Mouse (Mus musculus) stomach, postnatal 0 days (tissue): ENCODE data around the gene Tfrc. TPM values are rescaled to one million over a fixed set of nuclear protein-coding genes. Genes with fewer than 3 reads are reported as not detected.
A peak's percentile ranks its signal among the peaks of the same experiment; 100 is the strongest.

ENCODE experiments used
- ATAC-seq: fragments of 200-750 bp; cut with Nextera tagmentation; 2 replicates; pipeline ENCODE4 v1.8.0; 2017; ENCODE audit not compliant: low FRiP score, low TSS enrichment
- DNase-seq: peaks from one replicate; pipeline ENCODE4 v3.0.0-alpha.2; 2016; ENCODE audit warnings: low spot score
- H3K27ac ChIP-seq: fragments of 300-500 bp; sonication (generic); replicated peaks from 2 replicates; pipeline ENCODE4 v1.5.1; 2014; ENCODE audit warnings: mild to moderate bottlenecking, control low read depth
- H3K27me3 ChIP-seq: fragments of 300-500 bp; sonication (generic); 2 replicates; pipeline ENCODE4 v1.6.1; 2014; ENCODE audit warnings: low read length; ENCODE audit not compliant: control insufficient read depth, insufficient read depth
- H3K36me3 ChIP-seq: fragments of 300-500 bp; sonication (generic); 2 replicates; pipeline ENCODE4 v1.6.1; 2014; ENCODE audit warnings: low read length, mixed read lengths; ENCODE audit not compliant: control insufficient read depth, insufficient read depth
- H3K4me1 ChIP-seq: fragments of 300-500 bp; sonication (generic); replicated peaks from 2 replicates; pipeline ENCODE4 v1.6.1; 2014; ENCODE audit warnings: antibody characterized with exemption; ENCODE audit not compliant: control insufficient read depth, insufficient read depth
- H3K4me2 ChIP-seq: fragments of 300-500 bp; sonication (generic); replicated peaks from 2 replicates; pipeline ENCODE4 v1.6.1; 2014; ENCODE audit warnings: low read depth, mild to moderate bottlenecking, control low read depth, moderate library complexity
- H3K4me3 ChIP-seq: fragments of 300-500 bp; sonication (generic); 2 replicates; pipeline ENCODE4 v1.5.1; 2014; ENCODE audit warnings: low read depth, low read length, control low read depth
- H3K9ac ChIP-seq: fragments of 300-500 bp; sonication (generic); 2 replicates; pipeline ENCODE4 v1.6.1; 2014; ENCODE audit warnings: mild to moderate bottlenecking, low read length, control low read depth, mixed read lengths
- H3K9me3 ChIP-seq: fragments of 300-500 bp; sonication (generic); 2 replicates; pipeline ENCODE4 v1.6.1; 2016; ENCODE audit warnings: low read length; ENCODE audit not compliant: control insufficient read depth
- CTCF ChIP-seq: IDR thresholded peaks from 2 replicates; pipeline ENCODE4 v1.5.1; 2016; ENCODE audit warnings: antibody characterized with exemption, low read depth, mild to moderate bottlenecking, moderate library complexity
- EP300 ChIP-seq: optimal IDR thresholded peaks from 2 replicates; pipeline ENCODE3; 2016; ENCODE audit warnings: antibody characterized with exemption
- WGBS: fragments of 180-500 bp; shearing (Covaris S2); extraction: QIAGEN DNeasy Blood & Tissue Kit; methylation state at CpG from one replicate; pipeline ENCODE4 v1.1.7; 2014; 5-methylcytosine and 5-hydroxymethylcytosine counted together
- polyA plus RNA-seq: library from polyadenylated mRNA; unstranded; fragments of >200 nt; fragmentation: Nextera tagmentation; extraction: Ambion mirVana; gene quantifications from 2 replicates; pipeline ENCODE4 v1.2.1, GENCODE M21; 2015

The Tfrc gene
- polyA plus RNA-seq, 1 experiment from 2014 or later, result 50.0 TPM

DNA sequence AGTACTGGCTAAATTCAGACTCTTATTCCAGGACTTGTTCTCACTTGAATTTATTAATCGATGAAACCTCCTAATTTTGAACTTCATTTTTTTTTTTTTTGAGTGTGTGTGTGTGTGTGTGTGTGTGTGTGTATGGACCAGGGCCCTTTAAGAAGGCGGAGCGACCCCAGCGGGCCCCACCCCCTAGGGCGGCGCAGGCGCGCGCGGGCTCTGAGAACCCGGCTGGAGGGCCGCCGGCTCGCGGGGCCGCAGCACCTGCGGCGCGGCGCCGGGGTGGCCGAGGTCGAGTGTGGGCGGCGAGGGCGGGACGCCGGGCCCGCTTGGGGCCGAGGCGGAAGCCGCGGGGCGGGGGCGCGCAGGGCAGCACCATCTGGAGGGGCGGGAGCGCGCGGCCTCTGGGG lies 34.9 kb downstream of the Tfrc start, which contains the start of gene Tnk2:
Tnk2 (plus strand) TSS at position 214 of the 401 bp plus-strand sequence.
- H3K27ac ChIP-seq, result peak within 1 kb of the TSS; percentile 91
- ATAC-seq, result peak; percentile 84
- peaks cover 11% of the 10 kb centered on the region; the same call in 1 of the 2 replicates for H3K4me1 ChIP-seq
- DNase-seq, result peak; percentile 92
- H3K27me3 ChIP-seq, result no peaks in the 10 kb centered on the region
- peak within 1 kb of the TSS; percentile 91 for H3K9ac ChIP-seq
- H3K36me3 ChIP-seq, result no peaks in the 10 kb centered on the region
- peak within 1 kb of the TSS; percentile 91 for H3K4me2 ChIP-seq
- no peaks in the 10 kb centered on the region for H3K9me3 ChIP-seq
- TF ChIP-seq CTCF, result no peak
- TF ChIP-seq EP300, result no peak
- WGBS, result under 1% methylated on average over 22 of the region's 40 CpGs
- peak within 1 kb of the TSS; percentile 92 for H3K4me3 ChIP-seq

DNA sequence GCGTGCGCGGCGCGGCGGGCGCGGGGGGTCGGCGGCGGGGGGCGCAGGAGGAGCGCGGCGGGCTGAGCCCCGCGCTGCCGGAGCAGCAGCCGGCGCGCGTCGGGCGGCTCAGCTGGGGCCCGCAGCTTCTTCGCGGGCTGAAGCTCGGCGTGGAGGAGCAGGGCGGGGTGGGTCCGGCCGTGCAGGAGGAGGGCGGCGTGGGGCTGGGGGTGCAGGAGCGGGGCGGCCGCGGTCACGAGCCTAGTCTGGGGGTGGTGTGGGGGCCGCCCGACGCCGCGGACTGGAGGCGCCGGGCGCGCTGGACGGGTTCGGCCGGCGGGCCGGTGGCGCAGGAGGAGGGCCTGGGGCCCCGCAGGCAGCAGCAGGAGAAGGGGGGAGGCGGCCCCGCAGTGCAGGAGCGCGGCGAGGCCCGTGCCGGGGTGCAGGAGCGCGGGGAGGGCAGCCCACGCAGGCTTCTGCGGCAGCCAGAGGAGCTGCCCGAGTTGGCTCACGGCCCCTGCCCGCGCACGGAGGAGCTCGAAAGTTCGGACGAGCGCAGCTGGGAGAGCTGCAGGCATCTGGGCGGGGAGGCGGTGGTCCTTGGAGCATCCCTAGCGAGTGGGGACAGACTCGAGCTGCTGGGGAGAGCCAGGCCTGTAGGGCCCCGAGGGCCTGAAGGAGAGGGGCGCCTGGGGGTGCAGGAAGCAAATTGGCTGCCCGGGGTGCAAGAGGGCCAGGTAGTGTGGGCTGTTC lies 35.5 kb downstream of the Tfrc start:
- H3K27ac ChIP-seq, result peak overlapping the region; percentile 91
- under 1% methylated on average over 53 of the region's 82 CpGs for WGBS
- H3K4me2 ChIP-seq, result peak overlapping the region; percentile 91
- peak overlapping the region; percentile 92 for H3K4me3 ChIP-seq
- no peaks in the 10 kb centered on the region for H3K36me3 ChIP-seq
- DNase-seq (peak; percentile 68), ATAC-seq (peak; percentile 60)
- no peaks in the 10 kb centered on the region for H3K9me3 ChIP-seq
- peak overlapping the region; percentile 91 for H3K9ac ChIP-seq
- no peaks in the 10 kb centered on the region for H3K27me3 ChIP-seq
- H3K4me1 ChIP-seq, result peaks cover 11% of the 10 kb centered on the region; the same call in 1 of the 2 replicates
- TF ChIP-seq EP300, result no peak
- TF ChIP-seq CTCF, result no peak

GRCm38 (mm10) chr16:32644801-32645170 lies 36.1 kb downstream of the Tfrc start:
- no peak for DNase-seq
- Histone ChIP-seq H3K4me3 (peak overlapping the region; percentile 92), H3K36me3 (no peaks in the 10 kb centered on the region), H3K9ac (peak overlapping the region; percentile 91), H3K4me1 (peaks cover 11% of the 10 kb centered on the region; the same call in 1 of the 2 replicates), H3K9me3 (no peaks in the 10 kb centered on the region), H3K27me3 (no peaks in the 10 kb centered on the region), H3K4me2 (peak overlapping the region; percentile 91), H3K27ac (peak overlapping the region; percentile 91)
- 15% methylated on average over 12 of the region's 12 CpGs for WGBS
- no peak for ATAC-seq
- TF ChIP-seq EP300 (no peak), CTCF (no peak)

- DNase-seq (peak; percentile 76), ATAC-seq (peak; percentile 80)
- no peaks in the 10 kb centered on the region for H3K36me3 ChIP-seq
These were observed 36.7 kb downstream of the Tfrc start for GRCm38 (mm10) chr16:32645361-32645914.

GRCm38 (mm10) chr16:32646014-32646413 lies 37.3 kb downstream of the Tfrc start:
- H3K4me1 ChIP-seq, result peaks cover 11% of the 10 kb centered on the region; the same call in 1 of the 2 replicates
- peak overlapping the region; percentile 91 for H3K27ac ChIP-seq
- H3K36me3 ChIP-seq, result no peaks in the 10 kb centered on the region
- H3K9ac ChIP-seq, result peak overlapping the region; percentile 35
- DNase-seq, result no peak
- WGBS, result 61% methylated on average over 9 of the region's 9 CpGs
- H3K27me3 ChIP-seq, result no peaks in the 10 kb centered on the region
- TF ChIP-seq CTCF (no peak), EP300 (peak; percentile 55)
- no peaks in the 10 kb centered on the region for H3K9me3 ChIP-seq
- peak overlapping the region; percentile 92 for H3K4me3 ChIP-seq
- ATAC-seq, result peak; percentile 49
- H3K4me2 ChIP-seq, result peak overlapping the region; percentile 91

More at GRCm38 (mm10) chr16:32645361-32645914, 36.7 kb downstream of the Tfrc start:
- Histone ChIP-seq H3K9ac (peak overlapping the region; percentile 91), H3K4me2 (peak overlapping the region; percentile 91), H3K27ac (peak overlapping the region; percentile 91), H3K4me1 (peaks cover 11% of the 10 kb centered on the region; the same call in 1 of the 2 replicates), H3K9me3 (no peaks in the 10 kb centered on the region), H3K4me3 (peak overlapping the region; percentile 92), H3K27me3 (no peaks in the 10 kb centered on the region)
- WGBS, result 16% methylated on average over 14 of the region's 14 CpGs
- no peak for TF ChIP-seq EP300
- peak; percentile 61 for TF ChIP-seq CTCF

GRCm38 (mm10) chr16:32647712-32648111 lies 39.0 kb downstream of the Tfrc start:
- no peaks in the 10 kb centered on the region for H3K36me3 ChIP-seq
- no peak overlapping the region for H3K4me2 ChIP-seq
- H3K27me3 ChIP-seq, result no peaks in the 10 kb centered on the region
- DNase-seq (no peak), ATAC-seq (no peak)
- no peaks in the 10 kb centered on the region for H3K9me3 ChIP-seq
- no peak overlapping the region for H3K9ac ChIP-seq
- TF ChIP-seq CTCF, result no peak
- no peak overlapping the region for H3K4me3 ChIP-seq
- H3K4me1 ChIP-seq, result peaks cover 11% of the 10 kb centered on the region; the same call in 1 of the 2 replicates
- no peak overlapping the region for H3K27ac ChIP-seq
